Mouse (Mus musculus) forebrain, embryonic 13.5 days (tissue): ENCODE data around the gene Olfr726. TPM values are rescaled to one million over a fixed set of nuclear protein-coding genes. Genes with fewer than 3 reads are reported as not detected.

ENCODE experiments used
- ATAC-seq: fragments of 200-750 bp; cut with Nextera tagmentation; 2 replicates; pipeline ENCODE4 v1.8.0; 2017
- H3K27ac ChIP-seq: fragments of 300-500 bp; sonication (generic); 2 replicates; pipeline ENCODE4 v1.5.1; 2015; ENCODE audit warnings: inconsistent platforms, mild to moderate bottlenecking, moderate library complexity
- H3K27me3 ChIP-seq: fragments of 300-500 bp; sonication (generic); 2 replicates; pipeline ENCODE4 v1.6.1; 2015; ENCODE audit warnings: mild to moderate bottlenecking, inconsistent platforms
- H3K36me3 ChIP-seq: fragments of 300-500 bp; sonication (generic); 2 replicates; pipeline ENCODE4 v1.6.1; 2015; ENCODE audit warnings: mild to moderate bottlenecking, inconsistent platforms; ENCODE audit not compliant: poor library complexity, severe bottlenecking
- H3K4me1 ChIP-seq: fragments of 300-500 bp; sonication (generic); 2 replicates; pipeline ENCODE4 v1.6.1; 2015; ENCODE audit warnings: inconsistent platforms
- H3K4me2 ChIP-seq: fragments of 300-500 bp; sonication (generic); 2 replicates; pipeline ENCODE4 v1.6.1; 2015; ENCODE audit warnings: inconsistent platforms, mild to moderate bottlenecking, moderate library complexity
- H3K4me3 ChIP-seq: fragments of 300-500 bp; sonication (generic); 2 replicates; pipeline ENCODE4 v1.5.1; 2015; ENCODE audit warnings: mild to moderate bottlenecking, inconsistent platforms
- H3K9ac ChIP-seq: fragments of 300-500 bp; sonication (generic); 2 replicates; pipeline ENCODE4 v1.6.1; 2015; ENCODE audit warnings: mild to moderate bottlenecking, inconsistent platforms
- H3K9me3 ChIP-seq: fragments of 300-500 bp; sonication (generic); replicated peaks from 2 replicates; pipeline ENCODE4 v1.6.1; 2016; ENCODE audit warnings: inconsistent platforms
- WGBS: fragments of 180-500 bp; shearing (Covaris S2); methylation state at CpG from one replicate; pipeline ENCODE4 v1.1.7; 2015; 5-methylcytosine and 5-hydroxymethylcytosine counted together
- polyA plus RNA-seq: library from polyadenylated mRNA; unstranded; fragments of >200 nt; fragmentation: Nextera tagmentation; extraction: Ambion mirVana; gene quantifications from 2 replicates; pipeline ENCODE4 v1.2.1, GENCODE M21; 2015

Olfr726 gene
- polyA plus RNA-seq = not detected in 2 replicates

DNA sequence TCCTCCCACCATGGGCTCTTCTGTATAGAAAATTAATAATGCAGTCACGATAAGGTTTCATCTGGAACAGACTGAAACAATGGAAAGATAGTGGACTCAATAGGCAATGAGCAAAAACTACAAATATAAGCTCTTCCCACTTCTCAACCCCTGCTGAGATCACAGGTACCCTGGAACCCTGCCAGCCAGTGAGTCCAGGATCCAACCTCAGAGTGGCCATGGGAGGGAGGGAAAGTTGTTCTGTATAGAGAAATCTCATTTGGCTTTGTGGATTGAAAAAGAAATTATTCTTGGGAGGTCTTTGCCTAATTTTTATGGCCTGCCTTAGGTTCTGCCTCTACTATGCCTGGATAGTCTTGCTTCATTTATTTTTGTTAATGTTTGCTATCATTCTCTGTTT lies at the start of gene Olfr726:
Olfr726 (minus strand) TSS at position 101 of the 400 bp plus-strand sequence.
- H3K4me2 ChIP-seq = no peak within 1 kb of the TSS
- no peaks in the 10 kb centered on the region for H3K4me1 ChIP-seq
- no peak within 1 kb of the TSS for H3K4me3 ChIP-seq
- ATAC-seq = no peak
- 84% methylated on average over 1 of the region's 1 CpGs for WGBS
- no peaks in the 10 kb centered on the region for H3K27me3 ChIP-seq
- H3K9ac ChIP-seq = no peak within 1 kb of the TSS
- no peaks in the 10 kb centered on the region for H3K9me3 ChIP-seq
- no peaks in the 10 kb centered on the region for H3K36me3 ChIP-seq
- H3K27ac ChIP-seq = no peak within 1 kb of the TSS

DNA sequence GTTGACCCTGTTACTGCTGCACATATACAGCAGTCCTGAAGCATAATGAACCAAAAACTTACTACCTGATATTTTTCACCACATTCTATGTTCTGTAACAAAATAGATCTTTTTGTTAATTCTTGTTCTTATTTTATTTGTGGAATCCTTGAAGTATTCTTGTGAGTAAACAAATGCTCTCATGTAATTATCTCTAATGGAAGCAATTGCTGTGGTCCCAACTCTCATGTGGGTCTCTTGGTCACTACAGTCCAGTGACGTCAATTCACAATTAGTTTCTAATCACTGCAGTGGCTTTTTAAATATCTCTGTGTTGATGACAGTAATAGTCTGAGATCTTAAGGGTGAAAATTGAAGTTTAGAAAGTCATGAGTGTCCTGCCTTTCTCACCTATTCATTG lies 32.1 kb upstream of the Olfr726 start, which contains the start of gene Olfr727:
Olfr727 (plus strand) TSS at position 301 of the 400 bp plus-strand sequence.
- H3K9me3 ChIP-seq = no peaks in the 10 kb centered on the region
- 98% methylated on average over 1 of the region's 1 CpGs for WGBS
- no peaks in the 10 kb centered on the region for H3K36me3 ChIP-seq
- no peak within 1 kb of the TSS for H3K27ac ChIP-seq
- no peak within 1 kb of the TSS for H3K4me3 ChIP-seq
- no peak within 1 kb of the TSS for H3K4me2 ChIP-seq
- no peaks in the 10 kb centered on the region for H3K27me3 ChIP-seq
- ATAC-seq = no peak
- no peak within 1 kb of the TSS for H3K9ac ChIP-seq
- no peaks in the 10 kb centered on the region for H3K4me1 ChIP-seq

DNA sequence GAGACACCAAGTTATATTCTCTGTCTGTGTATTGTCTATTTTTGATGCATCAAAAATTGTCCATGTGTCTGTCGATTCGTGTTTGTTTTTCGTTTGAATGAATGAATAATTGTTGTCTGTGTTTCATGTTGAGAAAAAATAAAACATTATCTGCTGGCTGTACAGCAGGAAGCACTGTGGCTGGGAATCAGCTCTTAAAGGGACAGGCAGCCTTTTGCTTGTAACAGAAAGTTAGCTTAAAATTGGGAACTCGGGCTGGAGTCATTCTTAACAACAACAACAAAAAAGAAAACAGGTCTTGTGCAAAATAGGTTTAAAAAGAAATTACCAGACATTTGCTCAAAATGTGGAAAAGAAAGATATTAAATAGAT lies 28.0 kb downstream of the Olfr726 start:
- Histone ChIP-seq H3K27ac (peak overlapping the region; percentile 82), H3K4me1 (peaks cover 7% of the 10 kb centered on the region), H3K9me3 (no peaks in the 10 kb centered on the region), H3K27me3 (no peaks in the 10 kb centered on the region), H3K4me3 (peak overlapping the region; percentile 75), H3K4me2 (peak overlapping the region; percentile 75), H3K9ac (peak overlapping the region; percentile 68; the same call in 1 of the 2 replicates), H3K36me3 (peaks cover 4% of the 10 kb centered on the region)
- under 1% methylated on average over 4 of the region's 4 CpGs for WGBS
- ATAC-seq = peak; percentile 34

DNA sequence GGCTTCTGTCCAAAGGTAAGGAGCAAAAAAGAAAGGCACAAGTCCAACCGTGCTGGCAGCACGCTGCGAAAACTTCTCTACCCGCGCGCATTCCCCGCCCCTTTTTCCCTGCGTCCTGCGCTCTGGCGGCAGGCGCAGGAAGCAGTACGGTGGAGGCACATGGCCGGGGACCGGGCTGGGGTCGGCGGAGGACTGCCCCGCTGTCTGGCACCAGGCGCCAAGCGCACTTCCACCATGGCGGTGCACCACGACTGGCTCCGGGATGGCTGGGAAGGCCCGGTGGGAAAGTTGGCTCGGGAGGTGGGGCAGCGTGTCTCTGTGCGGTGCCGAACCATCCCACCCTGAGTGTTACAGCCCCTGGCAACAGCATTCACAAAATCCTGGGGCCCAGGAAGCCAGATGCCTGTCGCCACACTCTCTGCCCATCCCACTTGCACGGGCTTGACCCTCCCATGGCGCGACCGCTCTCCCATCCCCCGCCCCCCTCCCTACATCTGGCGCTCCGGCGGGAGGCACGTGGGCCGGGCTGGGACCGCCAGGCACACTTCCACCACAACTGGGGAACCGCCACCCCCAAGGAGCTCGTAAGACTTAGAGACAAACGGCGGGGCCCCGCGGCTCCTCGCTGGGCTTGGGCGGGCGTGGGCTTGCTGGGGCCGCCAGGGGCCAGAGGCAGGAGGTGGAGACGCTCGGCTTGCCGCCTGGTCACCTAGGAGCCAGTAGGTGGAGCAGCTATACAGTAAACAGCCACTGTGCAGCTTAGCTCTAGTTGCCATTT lies 28.6 kb downstream of the Olfr726 start:
- Histone ChIP-seq H3K27ac (peak overlapping the region; percentile 82), H3K4me2 (peak overlapping the region; percentile 75), H3K27me3 (no peaks in the 10 kb centered on the region), H3K4me1 (peaks cover 7% of the 10 kb centered on the region), H3K9me3 (no peaks in the 10 kb centered on the region), H3K36me3 (no peaks in the 10 kb centered on the region), H3K4me3 (peak overlapping the region; percentile 75), H3K9ac (peak overlapping the region; percentile 68)
- ATAC-seq = peak; percentile 96
- WGBS = 2% methylated on average over 52 of the region's 52 CpGs

DNA sequence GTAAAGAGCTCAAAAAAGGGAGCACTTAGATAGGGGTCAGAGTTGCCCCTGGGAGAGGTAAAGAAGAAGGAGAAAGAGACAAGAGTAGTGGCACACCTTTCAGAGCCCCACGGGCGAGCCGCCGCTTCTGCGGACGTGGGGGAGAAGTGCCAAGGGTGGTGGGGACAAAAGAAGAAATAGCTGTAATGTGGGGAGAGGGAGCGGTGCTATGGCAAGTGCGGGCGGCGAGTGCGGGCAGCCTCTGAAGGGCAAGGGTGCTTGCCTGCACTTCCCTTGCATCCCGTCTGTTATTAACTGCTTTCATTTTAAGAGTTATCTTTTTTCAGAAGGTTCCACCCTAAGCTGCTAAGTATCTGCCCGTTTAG lies 29.2 kb downstream of the Olfr726 start:
- Histone ChIP-seq H3K36me3 (no peaks in the 10 kb centered on the region), H3K4me1 (peaks cover 7% of the 10 kb centered on the region), H3K27ac (peak overlapping the region; percentile 82; the same call in 1 of the 2 replicates), H3K9ac (peak overlapping the region; percentile 68), H3K9me3 (no peaks in the 10 kb centered on the region), H3K27me3 (no peaks in the 10 kb centered on the region), H3K4me3 (peak overlapping the region; percentile 75), H3K4me2 (peak overlapping the region; percentile 75)
- ATAC-seq = peak; percentile 51
- WGBS = under 1% methylated on average over 13 of the region's 13 CpGs

DNA sequence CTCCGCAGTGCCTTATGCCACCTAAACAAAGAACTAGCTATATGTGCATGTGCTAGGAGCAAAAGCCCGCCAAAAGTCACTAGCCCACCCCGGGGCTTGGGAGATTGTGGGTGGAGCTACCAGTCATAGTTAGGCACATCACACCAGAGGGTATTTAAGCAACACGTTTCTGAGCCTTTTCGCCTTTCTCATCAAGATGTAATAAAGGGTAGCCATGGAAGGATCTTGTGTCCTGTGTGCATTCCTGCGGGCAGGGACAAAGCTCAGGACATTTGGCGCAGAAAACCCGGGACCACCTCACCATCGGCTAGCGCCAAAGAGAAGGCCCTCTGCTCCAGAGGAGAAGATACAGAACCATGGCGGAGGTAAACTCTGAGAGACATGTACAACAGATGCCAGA lies 29.6 kb downstream of the Olfr726 start:
- Histone ChIP-seq H3K9ac (peak overlapping the region; percentile 68), H3K4me3 (peak overlapping the region; percentile 75), H3K4me1 (peaks cover 7% of the 10 kb centered on the region), H3K4me2 (peak overlapping the region; percentile 75), H3K36me3 (no peaks in the 10 kb centered on the region), H3K9me3 (no peaks in the 10 kb centered on the region), H3K27me3 (no peaks in the 10 kb centered on the region), H3K27ac (peak overlapping the region; percentile 82; the same call in 1 of the 2 replicates)
- ATAC-seq = peak; percentile 3; the same call in 1 of the 2 replicates
- WGBS = 13% methylated on average over 11 of the region's 11 CpGs

DNA sequence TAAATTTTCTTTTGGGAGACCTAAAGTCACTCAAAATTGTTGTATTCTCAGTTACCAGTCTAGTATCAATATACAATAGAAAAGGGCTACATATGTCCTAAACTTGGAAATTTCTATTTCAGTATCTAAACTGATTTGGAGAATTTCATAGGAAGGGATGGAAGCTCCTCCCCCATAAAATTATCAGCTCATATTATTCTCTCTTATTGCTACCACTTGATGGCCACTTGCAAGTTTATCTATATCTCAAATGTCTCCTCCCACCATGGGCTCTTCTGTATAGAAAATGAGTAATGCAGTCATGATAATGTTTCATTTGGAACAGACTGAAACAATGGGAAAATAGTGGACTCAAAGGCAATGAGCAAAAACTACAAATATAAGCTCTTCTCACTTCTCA lies 50.5 kb downstream of the Olfr726 start, which contains the start of gene Olfr725:
Olfr725 (minus strand) TSS at position 101 of the 400 bp plus-strand sequence.
- H3K4me2 ChIP-seq = no peak within 1 kb of the TSS
- H3K36me3 ChIP-seq = no peaks in the 10 kb centered on the region
- H3K9me3 ChIP-seq = no peaks in the 10 kb centered on the region
- H3K27me3 ChIP-seq = no peaks in the 10 kb centered on the region
- H3K27ac ChIP-seq = no peak within 1 kb of the TSS
- ATAC-seq = no peak
- no peak within 1 kb of the TSS for H3K4me3 ChIP-seq
- H3K4me1 ChIP-seq = no peaks in the 10 kb centered on the region
- no peak within 1 kb of the TSS for H3K9ac ChIP-seq

Other genes with a start within 250 kb of the Olfr726 start
- not detected in 2 replicates for gene Olfr722, start 189.0 kb downstream of the Olfr726 start, polyA plus RNA-seq
- gene Olfr723, start 159.2 kb downstream of the Olfr726 start, polyA plus RNA-seq = not detected in 2 replicates
- not detected in 2 replicates for gene Olfr724, start 127.7 kb downstream of the Olfr726 start, polyA plus RNA-seq
- gene Olfr725, start 50.6 kb downstream of the Olfr726 start, polyA plus RNA-seq = not detected in 2 replicates
- not detected in 2 replicates for gene Olfr727, start 32.2 kb upstream of the Olfr726 start, polyA plus RNA-seq
- gene Olfr728, start 51.7 kb upstream of the Olfr726 start, polyA plus RNA-seq = not detected in 2 replicates
- not detected in 2 replicates for gene Olfr729, start 62.0 kb upstream of the Olfr726 start, polyA plus RNA-seq
- not detected in 2 replicates for gene Olfr730, start 97.2 kb upstream of the Olfr726 start, polyA plus RNA-seq
- not detected in 2 replicates for gene Olfr731, start 150.9 kb upstream of the Olfr726 start, polyA plus RNA-seq
- not detected in 2 replicates for gene Olfr732, start 193.3 kb upstream of the Olfr726 start, polyA plus RNA-seq
- gene Olfr733, start 210.6 kb upstream of the Olfr726 start, polyA plus RNA-seq = not detected in 2 replicates
- gene Olfr734, start 235.8 kb upstream of the Olfr726 start, polyA plus RNA-seq = not detected in 2 replicates